Mouse (Mus musculus) layer of hippocampus, postnatal 36 days (tissue): ENCODE measurements around the gene Lysmd2. TPM values are rescaled to one million over a fixed set of nuclear protein-coding genes. Genes with fewer than 3 reads are reported as not detected.
A peak's percentile ranks its signal among the peaks of the same experiment; 100 is the strongest.
"Not testable (repeated sequence)": the region's sequence is repeated elsewhere in the genome, so short reads cannot be mapped to it uniquely, and the experiment has no call there.

ENCODE experiments used
- DNase-seq, 2 experiments: peaks; one replicate each; pipeline ENCODE4 v3.0.0; 2022
- total RNA-seq, 2 experiments: library from RNA; stranded (reverse); gene quantifications; 2 replicates each; pipeline ENCODE4 v1.2.3; 2021

Gene Lysmd2
- total RNA-seq, result 10 to 100 TPM; 61.8 to 65.8 TPM

- peak; percentile 79 to 81 for DNase-seq
Observed at GRCm38 (mm10) chr9:75625556-75626307, at the start of gene Lysmd2. Gene Lysmd2 (plus strand): TSS chr9:75625741.

- no peak for DNase-seq
Observed at GRCm38 (mm10) chr9:75579321-75579720, 46.2 kb upstream of the Lysmd2 start.

GRCm38 (mm10) chr9:75581694-75582350 is 43.7 kb upstream of the Lysmd2 start:
- no peak for DNase-seq

- no peak for DNase-seq
Observed at GRCm38 (mm10) chr9:75589850-75590790, 35.4 kb upstream of the Lysmd2 start.

- no peak for DNase-seq
Observed at GRCm38 (mm10) chr9:75593481-75593880, 32.1 kb upstream of the Lysmd2 start.

GRCm38 (mm10) chr9:75597036-75597435 is 28.5 kb upstream of the Lysmd2 start:
- no peak for DNase-seq

- no peak for DNase-seq
Observed at GRCm38 (mm10) chr9:75597596-75597995, 27.9 kb upstream of the Lysmd2 start.

GRCm38 (mm10) chr9:75599191-75599841 is 26.2 kb upstream of the Lysmd2 start:
- DNase-seq, result peak in 1 of 2 experiments; percentile 61

GRCm38 (mm10) chr9:75600166-75600934 is 25.2 kb upstream of the Lysmd2 start:
- DNase-seq, result peak in 1 of 2 experiments; percentile 64

GRCm38 (mm10) chr9:75601510-75601909 is 24.0 kb upstream of the Lysmd2 start:
- DNase-seq, result no peak

GRCm38 (mm10) chr9:75607496-75607895 is 18.0 kb upstream of the Lysmd2 start:
- no peak for DNase-seq

- no peak for DNase-seq
Observed at GRCm38 (mm10) chr9:75609505-75609904, 16.0 kb upstream of the Lysmd2 start.

GRCm38 (mm10) chr9:75609965-75610364 is 15.6 kb upstream of the Lysmd2 start:
- DNase-seq, result no peak

GRCm38 (mm10) chr9:75610571-75611493 is 14.7 kb upstream of the Lysmd2 start, which contains the start of gene Tmod2:
Gene Tmod2 (minus strand): TSS chr9:75611325.
- DNase-seq, result peak; percentile 83 to 86

- DNase-seq, result no peak
Observed at GRCm38 (mm10) chr9:75616560-75616959, 9.0 kb upstream of the Lysmd2 start.

- DNase-seq, result no peak
Observed at GRCm38 (mm10) chr9:75618836-75619400, 6.6 kb upstream of the Lysmd2 start.

- DNase-seq, result not testable (repeated sequence)
Observed at GRCm38 (mm10) chr9:75619761-75620160, 5.8 kb upstream of the Lysmd2 start.

GRCm38 (mm10) chr9:75621428-75621827 is 4.1 kb upstream of the Lysmd2 start:
- no peak for DNase-seq

GRCm38 (mm10) chr9:75624983-75625555 is 472 bp upstream of the Lysmd2 start:
- DNase-seq, result no peak

- no peak for DNase-seq
Observed at GRCm38 (mm10) chr9:75626308-75626604, 715 bp downstream of the Lysmd2 start.
